Mouse (Mus musculus): ENCODE data around the gene Tmem52b. TPM values are rescaled to one million over a fixed set of nuclear protein-coding genes. Genes with fewer than 3 reads are reported as not detected.
A peak's percentile ranks its signal among the peaks of the same experiment; 100 is the strongest.

Gene Tmem52b
- polyA plus RNA-seq, 1 experiment = not detected

GRCm38 (mm10) chr6:129532942-129533860 is 20.8 kb downstream of the Tmem52b start, which contains the start of gene Gabarapl1:
Gene Gabarapl1, plus strand, starts transcription at chr6:129533160.
- peak; percentile 93 for DNase-seq (ENCODE audit: low read depth)
- TF ChIP-seq POLR2A (IDR thresholded peaks at IDR 0.05; ENCODE audit: borderline replicate concordance, extremely low read depth, insufficient read depth, insufficient read length, poor library complexity, severe bottlenecking) = no peak
- no peak for TF ChIP-seq CTCF (IDR thresholded peaks at IDR 0.05; ENCODE audit: borderline replicate concordance, extremely low read depth, insufficient read depth, insufficient read length)

GRCm38 (mm10) chr6:129534057-129534456 is 21.7 kb downstream of the Tmem52b start:
- TF ChIP-seq CTCF (IDR thresholded peaks at IDR 0.05; ENCODE audit: borderline replicate concordance, extremely low read depth, insufficient read depth, insufficient read length) (no peak), POLR2A (IDR thresholded peaks at IDR 0.05; ENCODE audit: borderline replicate concordance, extremely low read depth, insufficient read depth, insufficient read length, poor library complexity, severe bottlenecking) (no peak)

GRCm38 (mm10) chr6:129534627-129535190 is 22.4 kb downstream of the Tmem52b start:
- TF ChIP-seq POLR2A (IDR thresholded peaks at IDR 0.05; ENCODE audit: borderline replicate concordance, extremely low read depth, insufficient read depth, insufficient read length, poor library complexity, severe bottlenecking) (no peak), CTCF (IDR thresholded peaks at IDR 0.05; ENCODE audit: borderline replicate concordance, extremely low read depth, insufficient read depth, insufficient read length) (no peak)
- peak; percentile 29 for DNase-seq (ENCODE audit: low read depth)

More at GRCm38 (mm10) chr6:129534057-129534456, 21.7 kb downstream of the Tmem52b start:
- DNase-seq (ENCODE audit: low read depth) = peak; percentile 82

- TF ChIP-seq POLR2A (IDR thresholded peaks at IDR 0.05; ENCODE audit: borderline replicate concordance, extremely low read depth, insufficient read depth, insufficient read length, poor library complexity, severe bottlenecking) = no peak
- TF ChIP-seq CTCF (IDR thresholded peaks at IDR 0.05; ENCODE audit: borderline replicate concordance, extremely low read depth, insufficient read depth, insufficient read length) = no peak
- DNase-seq (ENCODE audit: low read depth) = no peak
Measured at GRCm38 (mm10) chr6:129535723-129536122, 23.4 kb downstream of the Tmem52b start.

GRCm38 (mm10) chr6:129538555-129538954 is 26.2 kb downstream of the Tmem52b start:
- DNase-seq (ENCODE audit: low read depth) = no peak
- TF ChIP-seq CTCF (IDR thresholded peaks at IDR 0.05; ENCODE audit: borderline replicate concordance, extremely low read depth, insufficient read depth, insufficient read length) (no peak), POLR2A (IDR thresholded peaks at IDR 0.05; ENCODE audit: borderline replicate concordance, extremely low read depth, insufficient read depth, insufficient read length, poor library complexity, severe bottlenecking) (no peak)

- DNase-seq (ENCODE audit: low read depth) = peak; percentile 29
- no peak for TF ChIP-seq CTCF (IDR thresholded peaks at IDR 0.05; ENCODE audit: borderline replicate concordance, extremely low read depth, insufficient read depth, insufficient read length)
- TF ChIP-seq POLR2A (IDR thresholded peaks at IDR 0.05; ENCODE audit: borderline replicate concordance, extremely low read depth, insufficient read depth, insufficient read length, poor library complexity, severe bottlenecking) = no peak
Measured at GRCm38 (mm10) chr6:129541931-129542330, 29.6 kb downstream of the Tmem52b start.

- DNase-seq (ENCODE audit: low read depth) = no peak
- TF ChIP-seq CTCF (IDR thresholded peaks at IDR 0.05; ENCODE audit: borderline replicate concordance, extremely low read depth, insufficient read depth, insufficient read length) (no peak), POLR2A (IDR thresholded peaks at IDR 0.05; ENCODE audit: borderline replicate concordance, extremely low read depth, insufficient read depth, insufficient read length, poor library complexity, severe bottlenecking) (no peak)
Measured at GRCm38 (mm10) chr6:129542540-129542939, 30.2 kb downstream of the Tmem52b start.

GRCm38 (mm10) chr6:129543709-129544606 is 31.6 kb downstream of the Tmem52b start:
- TF ChIP-seq CTCF (IDR thresholded peaks at IDR 0.05; ENCODE audit: borderline replicate concordance, extremely low read depth, insufficient read depth, insufficient read length) (peak; percentile 80; the same call in 1 of the 2 replicates), POLR2A (IDR thresholded peaks at IDR 0.05; ENCODE audit: borderline replicate concordance, extremely low read depth, insufficient read depth, insufficient read length, poor library complexity, severe bottlenecking) (no peak)
- peak; percentile 83 for DNase-seq (ENCODE audit: low read depth)

- DNase-seq (ENCODE audit: low read depth) = no peak
- TF ChIP-seq POLR2A (IDR thresholded peaks at IDR 0.05; ENCODE audit: borderline replicate concordance, extremely low read depth, insufficient read depth, insufficient read length, poor library complexity, severe bottlenecking) (no peak), CTCF (IDR thresholded peaks at IDR 0.05; ENCODE audit: borderline replicate concordance, extremely low read depth, insufficient read depth, insufficient read length) (no peak)
Measured at GRCm38 (mm10) chr6:129547277-129547676, 34.9 kb downstream of the Tmem52b start.

- TF ChIP-seq CTCF (IDR thresholded peaks at IDR 0.05; ENCODE audit: borderline replicate concordance, extremely low read depth, insufficient read depth, insufficient read length) = no peak
- TF ChIP-seq POLR2A (IDR thresholded peaks at IDR 0.05; ENCODE audit: borderline replicate concordance, extremely low read depth, insufficient read depth, insufficient read length, poor library complexity, severe bottlenecking) = no peak
- DNase-seq (ENCODE audit: low read depth) = no peak
Measured at GRCm38 (mm10) chr6:129548009-129548408, 35.7 kb downstream of the Tmem52b start.
